Mouse (Mus musculus): ENCODE results near the gene Cldn18.

GRCm38 (mm10) chr9:99662406-99662805, 54.7 kb downstream of the Cldn18 start:
- peak; percentile 84 for TF ChIP-seq CTCF (IDR thresholded peaks at IDR 0.05; ENCODE audit: low read depth, low read length)
- no peak for TF ChIP-seq EP300 (IDR thresholded peaks at IDR 0.05; ENCODE audit: insufficient read depth, low read depth, low read length)
- no peak for TF ChIP-seq POLR2A (IDR thresholded peaks at IDR 0.05; ENCODE audit: insufficient read depth, low read length)
